Comparison of ENCODE assay signal across 8 mouse cellular contexts in the genomic region with DNA sequence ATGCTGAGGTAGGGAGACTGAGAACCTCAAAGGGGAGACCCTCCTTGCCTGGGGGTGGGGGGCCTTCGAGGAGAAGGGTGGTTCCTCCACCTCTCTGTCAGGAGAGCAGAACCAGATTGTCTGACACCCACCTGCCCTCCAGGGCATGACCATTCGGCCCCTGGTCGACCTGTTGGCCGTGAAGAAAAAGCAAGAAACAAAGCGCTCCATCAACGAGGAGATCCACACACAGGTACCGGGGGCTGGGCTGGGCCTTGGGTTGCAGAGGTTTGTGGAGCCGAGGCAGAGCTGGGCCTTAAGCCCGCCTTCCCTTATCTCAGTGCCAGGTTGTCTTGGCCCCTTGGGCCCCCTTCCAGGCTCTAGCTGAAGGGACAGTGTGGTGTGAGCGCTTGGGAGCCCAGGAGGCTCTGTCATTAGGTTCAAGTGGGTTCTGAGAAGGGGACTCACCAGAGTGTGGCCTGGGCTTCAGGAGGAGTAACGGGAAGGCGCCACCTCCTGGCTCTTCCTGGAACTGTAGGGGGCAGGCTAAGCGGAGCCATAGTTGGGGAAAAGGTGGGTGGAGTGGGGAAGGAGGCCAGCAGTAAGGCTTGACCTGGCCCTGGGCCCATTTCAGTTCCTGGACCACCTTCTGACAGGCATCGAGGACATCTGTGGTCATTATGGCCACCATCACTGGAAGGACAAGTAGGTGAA. TPM values are rescaled to one million over a fixed set of nuclear protein-coding genes. Genes with fewer than 3 reads are reported as not detected.
DNase-seq lines count a peak whose midpoint lies in the region; ATAC-seq lines count a peak whose summit lies in the region.

No protein-coding gene starts in this region.

- no peak overlapping the region for H3K27ac ChIP-seq in forebrain, embryonic 10.5 days
- H3K27ac ChIP-seq in forebrain, embryonic 15.5 days (replicated peaks): no peak overlapping the region
- H3K27ac ChIP-seq in liver, embryonic 13.5 days: no peak overlapping the region

- peaks cover 80% of the 10 kb centered on the region for H3K36me3 ChIP-seq in forebrain, embryonic 10.5 days (replicated peaks)
- peaks cover 8% of the 10 kb centered on the region for H3K36me3 ChIP-seq in forebrain, embryonic 15.5 days
- H3K36me3 ChIP-seq in liver, embryonic 13.5 days: peaks cover 72% of the 10 kb centered on the region

- ATAC-seq in forebrain, embryonic 15.5 days (replicated peaks): no peak
- peak; percentile 58 for ATAC-seq in granulocyte monocyte progenitor cell, adult 5-6 weeks (replicated peaks; ENCODE audit: poor library complexity, severe bottlenecking)
- ATAC-seq in liver, embryonic 13.5 days (ENCODE audit: low read depth): 0 out of 2 replicates have a peak, but pooled peaks have one; percentile 31

- WGBS in forebrain, embryonic 10.5 days: 73% methylated on average over 14 of the region's 14 CpGs
- 74% methylated on average over 14 of the region's 14 CpGs for WGBS in forebrain, embryonic 15.5 days
- WGBS in liver, embryonic 13.5 days (ENCODE audit: insufficient replicate concordance): 52% methylated on average over 14 of the region's 14 CpGs

- no peak overlapping the region for H3K9ac ChIP-seq in forebrain, embryonic 15.5 days (replicated peaks)
- H3K9ac ChIP-seq in liver, embryonic 13.5 days: no peak overlapping the region

- peak; percentile 58 for DNase-seq in forebrain, embryonic 10.5 days (ENCODE audit: extremely low spot score, low spot score)
- DNase-seq in right cerebral cortex, adult 18-20 months: peak; percentile 30
- DNase-seq in right cerebral cortex, postnatal 25 days: no peak
- peak; percentile 68 for DNase-seq in cerebellum, adult 9-11 months
- DNase-seq in liver, embryonic 13.5 days: peak; percentile 45
- peak; percentile 55 to 81 for DNase-seq in spleen, postnatal 10 days (ENCODE audit: low spot score in 2 of 2)

- H3K4me3 ChIP-seq in forebrain, embryonic 10.5 days: no peak overlapping the region
- no peak overlapping the region for H3K4me3 ChIP-seq in forebrain, embryonic 15.5 days
- H3K4me3 ChIP-seq in liver, embryonic 13.5 days (replicated peaks): no peak overlapping the region

- H3K4me1 ChIP-seq in forebrain, embryonic 10.5 days: no peaks in the 10 kb centered on the region
- no peaks in the 10 kb centered on the region for H3K4me1 ChIP-seq in forebrain, embryonic 15.5 days
- peaks cover 19% of the 10 kb centered on the region for H3K4me1 ChIP-seq in liver, embryonic 13.5 days (replicated peaks)

- no peaks in the 10 kb centered on the region for H3K9me3 ChIP-seq in forebrain, embryonic 10.5 days
- no peaks in the 10 kb centered on the region for H3K9me3 ChIP-seq in forebrain, embryonic 15.5 days
- no peaks in the 10 kb centered on the region for H3K9me3 ChIP-seq in liver, embryonic 13.5 days (replicated peaks)

- no peaks in the 10 kb centered on the region for H3K27me3 ChIP-seq in forebrain, embryonic 10.5 days (ENCODE audit: poor library complexity, severe bottlenecking)
- no peaks in the 10 kb centered on the region for H3K27me3 ChIP-seq in forebrain, embryonic 15.5 days
- H3K27me3 ChIP-seq in liver, embryonic 13.5 days: no peaks in the 10 kb centered on the region

- no peak overlapping the region for H3K4me2 ChIP-seq in forebrain, embryonic 15.5 days (replicated peaks)
- H3K4me2 ChIP-seq in liver, embryonic 13.5 days: no peak overlapping the region

RNA-seq across cellular contexts. Expression of a gene that starts 50.0 kb away (rescaled TPM):
- 7.9 and 8.1 TPM in 2 replicates for polyA plus RNA-seq in forebrain, embryonic 10.5 days (2016; fragmentation: Nextera tagmentation; extraction: Ambion mirVana)
- polyA plus RNA-seq in forebrain, embryonic 15.5 days (2015; fragmentation: Nextera tagmentation; extraction: Ambion mirVana): 6.5 and 6.7 TPM in 2 replicates
- 17.4 and 22.1 TPM in 2 replicates for total RNA-seq in granulocyte monocyte progenitor cell, adult 5-6 weeks (2014; fragmentation: Nextera tagmentation)
- 9.9 and 14.6 TPM in 2 replicates for total RNA-seq in granulocyte monocyte progenitor cell, adult 5-6 weeks (2017)
- polyA plus RNA-seq in liver, embryonic 13.5 days (2015; fragmentation: Nextera tagmentation; extraction: Ambion mirVana): 2.7 and 3.1 TPM in 2 replicates
